Mouse (Mus musculus): ENCODE measurements around the gene Chst14. TPM values are rescaled to one million over a fixed set of nuclear protein-coding genes. Genes with fewer than 3 reads are reported as not detected.

Gene Chst14
- polyA plus RNA-seq, 1 experiment from 2014 or later, result 6.6 TPM

GRCm38 (mm10) chr2:118976941-118977340 lies 50.6 kb downstream of the Chst14 start:
- H3K4me1 ChIP-seq, result peaks cover 18% of the 10 kb centered on the region
- 18% methylated on average over 5 of the region's 5 CpGs for WGBS
- H3K36me3 ChIP-seq, result no peaks in the 10 kb centered on the region
- peak overlapping the region; percentile 83 for H3K4me2 ChIP-seq (replicated peaks)
- H3K9me3 ChIP-seq, result no peaks in the 10 kb centered on the region
- H3K9ac ChIP-seq (replicated peaks), result peak overlapping the region; percentile 71; the same call in 1 of the 2 replicates
- no peak for ATAC-seq (replicated peaks)
- H3K27ac ChIP-seq (replicated peaks), result no peak overlapping the region
- H3K27me3 ChIP-seq, result peaks cover 44% of the 10 kb centered on the region
- H3K4me3 ChIP-seq, result peak overlapping the region; percentile 56

- H3K4me2 ChIP-seq (replicated peaks), result no peak overlapping the region
- no peak overlapping the region for H3K4me3 ChIP-seq
- H3K9me3 ChIP-seq, result no peaks in the 10 kb centered on the region
- no peak for ATAC-seq (replicated peaks)
- H3K27me3 ChIP-seq, result peaks cover 44% of the 10 kb centered on the region
- no peak overlapping the region for H3K9ac ChIP-seq (replicated peaks)
- 18% methylated on average over 6 of the region's 6 CpGs for WGBS
- H3K36me3 ChIP-seq, result no peaks in the 10 kb centered on the region
- peaks cover 14% of the 10 kb centered on the region for H3K4me1 ChIP-seq
- H3K27ac ChIP-seq (replicated peaks), result no peak overlapping the region
Measured at GRCm38 (mm10) chr2:118978064-118978463, 51.8 kb downstream of the Chst14 start.

Other genes with a start within 250 kb of the Chst14 start
- gene Ankrd63, start 222.5 kb upstream of the Chst14 start, polyA plus RNA-seq (2015; fragmentation: Nextera tagmentation; extraction: Ambion mirVana), result 0.43 and 0.48 TPM in 2 replicates
- gene Plcb2, start 198.1 kb upstream of the Chst14 start, polyA plus RNA-seq (2015; fragmentation: Nextera tagmentation; extraction: Ambion mirVana), result 0.63 and 0.69 TPM in 2 replicates
- 25.3 and 27.2 TPM in 2 replicates for gene Inafm2, start 180.7 kb upstream of the Chst14 start, polyA plus RNA-seq (2015; fragmentation: Nextera tagmentation; extraction: Ambion mirVana)
- gene Ccdc9b, start 163.8 kb upstream of the Chst14 start, polyA plus RNA-seq (2015; fragmentation: Nextera tagmentation; extraction: Ambion mirVana), result 1.3 and 1.6 TPM in 2 replicates
- not detected in 2 replicates for gene Phgr1, start 153.7 kb upstream of the Chst14 start, polyA plus RNA-seq (2015; fragmentation: Nextera tagmentation; extraction: Ambion mirVana)
- 24.2 and 25.8 TPM in 2 replicates for gene Disp2, start 146.8 kb upstream of the Chst14 start, polyA plus RNA-seq (2015; fragmentation: Nextera tagmentation; extraction: Ambion mirVana)
- 59.0 and 69.4 TPM in 2 replicates for gene Knstrn, start 112.5 kb upstream of the Chst14 start, polyA plus RNA-seq (2015; fragmentation: Nextera tagmentation; extraction: Ambion mirVana)
- gene Ivd, start 64.5 kb upstream of the Chst14 start, polyA plus RNA-seq (2015; fragmentation: Nextera tagmentation; extraction: Ambion mirVana), result 54.2 and 62.1 TPM in 2 replicates
- 6.7 TPM in 2 replicates for gene Bahd1, start 26.1 kb upstream of the Chst14 start, polyA plus RNA-seq (2015; fragmentation: Nextera tagmentation; extraction: Ambion mirVana)
- gene Ccdc32, start 102.9 kb downstream of the Chst14 start, polyA plus RNA-seq (2015; fragmentation: Nextera tagmentation; extraction: Ambion mirVana), result 38.3 and 43.3 TPM in 2 replicates
- gene Rpusd2, start 108.3 kb downstream of the Chst14 start, polyA plus RNA-seq (2015; fragmentation: Nextera tagmentation; extraction: Ambion mirVana), result 4.6 and 5.4 TPM in 2 replicates
- gene Knl1, start 120.6 kb downstream of the Chst14 start, polyA plus RNA-seq (2015; fragmentation: Nextera tagmentation; extraction: Ambion mirVana), result 29.3 and 33.4 TPM in 2 replicates
- gene Rad51, start 186.3 kb downstream of the Chst14 start, polyA plus RNA-seq (2015; fragmentation: Nextera tagmentation; extraction: Ambion mirVana), result 18.7 and 24.0 TPM in 2 replicates
- 52.0 and 54.2 TPM in 2 replicates for gene Rmdn3, start 230.5 kb downstream of the Chst14 start, polyA plus RNA-seq (2015; fragmentation: Nextera tagmentation; extraction: Ambion mirVana)
- 0.93 and 2.0 TPM in 2 replicates for gene Gchfr, start 241.3 kb downstream of the Chst14 start, polyA plus RNA-seq (2015; fragmentation: Nextera tagmentation; extraction: Ambion mirVana)
- gene Gm14137, start 248.0 kb downstream of the Chst14 start, polyA plus RNA-seq (2015; fragmentation: Nextera tagmentation; extraction: Ambion mirVana), result 0.83 and 0.90 TPM in 2 replicates